Mouse (Mus musculus) B cell, adult (primary cell): ENCODE data around the gene Pold2. TPM values are rescaled to one million over a fixed set of nuclear protein-coding genes. Genes with fewer than 3 reads are reported as not detected.

Source experiments
- total RNA-seq: library from RNA; stranded (reverse); gene quantifications from 4 replicates; pipeline ENCODE4 v1.2.4, GENCODE M21; 2023; ENCODE audit not compliant: inconsistent age

Gene Pold2
- total RNA-seq: 41.6 to 48.6 TPM (median 44.8 TPM) in 4 replicates

GRCm38 (mm10) chr11:5877921-5878526 lies at the start of gene Pold2:
Gene Pold2 (minus strand): TSS chr11:5878292.

GRCm38 (mm10) chr11:5898531-5898930 lies 20.4 kb upstream of the Pold2 start, which contains the start of gene Myl7:
Gene Myl7 (minus strand): TSS chr11:5898782.

GRCm38 (mm10) chr11:5861678-5862393 lies 16.3 kb downstream of the Pold2 start, which contains the start of gene Aebp1:
Gene Aebp1 (plus strand): TSS chr11:5861947.

DNA sequence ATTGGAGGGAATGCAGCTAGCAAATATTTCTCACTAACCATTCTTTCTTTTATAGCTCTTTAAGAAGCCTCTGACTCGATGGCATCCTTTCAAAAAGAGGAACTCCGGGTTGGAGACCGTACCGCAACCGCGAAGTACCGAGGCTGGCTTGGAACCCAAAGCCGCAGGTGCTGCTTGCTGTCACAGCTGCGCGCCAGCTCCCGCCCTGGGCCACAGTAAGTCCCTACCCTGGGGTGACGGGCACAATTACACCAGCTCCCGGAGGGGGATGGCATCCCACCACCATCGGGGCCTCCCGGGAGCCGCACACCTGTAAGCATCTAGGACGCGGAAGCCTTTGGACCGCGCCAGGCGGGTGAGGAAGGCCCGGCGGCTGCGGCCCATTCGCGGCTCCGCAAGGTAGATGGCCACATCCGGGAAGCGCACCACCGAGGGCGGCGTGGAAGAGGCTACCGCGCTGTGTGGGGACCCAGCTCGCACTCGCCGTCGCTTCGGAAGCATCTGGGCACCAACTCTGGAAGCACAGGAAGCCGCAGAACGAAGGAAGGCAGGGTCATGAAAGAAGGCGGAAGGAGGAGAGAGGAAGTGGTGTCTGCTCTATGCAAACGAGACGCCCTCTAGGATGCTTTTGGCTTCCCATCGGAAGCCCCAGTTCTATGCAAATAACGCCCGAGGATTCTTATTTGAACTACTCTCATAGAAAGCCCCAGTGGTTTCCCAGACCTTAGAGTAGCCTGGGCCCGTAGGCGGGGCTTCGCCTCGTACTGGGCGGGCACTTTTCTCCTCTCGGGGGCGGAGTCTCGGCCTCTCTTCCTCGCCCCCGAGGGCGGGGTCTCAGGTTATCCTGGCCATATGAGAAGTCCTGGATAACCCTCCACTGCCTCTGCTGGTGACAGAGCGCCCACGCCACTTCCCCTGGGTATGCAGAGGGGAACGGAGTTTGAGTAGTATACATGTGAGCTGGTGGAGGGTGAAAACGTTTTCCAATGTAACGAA lies 40.5 kb downstream of the Pold2 start, which contains the start of gene Polm:
TSS of gene Polm (minus strand) at position 766 of the 996 bp plus-strand sequence.

Other genes starting within 250 kb of the Pold2 start
- 51.6 to 60.5 TPM (median 54.9 TPM) in 4 replicates for gene Mrps24, start 162.6 kb downstream of the Pold2 start, total RNA-seq
- 20.7 to 34.7 TPM (median 24.7 TPM) in 4 replicates for gene Urgcp, start 115.9 kb downstream of the Pold2 start, total RNA-seq
- 174 to 196 TPM (median 183 TPM) in 4 replicates for gene Dbnl, start 89.8 kb downstream of the Pold2 start, total RNA-seq
- gene Pgam2, start 74.6 kb downstream of the Pold2 start, total RNA-seq: not detected in 4 replicates
- 102 to 110 TPM (median 106 TPM) in 4 replicates for gene Polm, start 40.3 kb downstream of the Pold2 start, total RNA-seq
- gene Aebp1, start 16.3 kb downstream of the Pold2 start, total RNA-seq: 0.12 to 0.42 TPM (median 0.23 TPM) in 4 replicates
- gene Myl7, start 20.5 kb upstream of the Pold2 start, total RNA-seq: not detected in 4 replicates
- gene Gck, start 71.8 kb upstream of the Pold2 start, total RNA-seq: not detected in 4 replicates
- 62.4 to 71.8 TPM (median 67.9 TPM) in 4 replicates for gene Ykt6, start 77.4 kb upstream of the Pold2 start, total RNA-seq
- gene Camk2b, start 188.1 kb upstream of the Pold2 start, total RNA-seq: 0.39 to 0.75 TPM (median 0.65 TPM) in 4 replicates